Mouse (Mus musculus) thymus, adult 2 months (tissue): ENCODE data around the gene Klk10. TPM values are rescaled to one million over a fixed set of nuclear protein-coding genes. Genes with fewer than 3 reads are reported as not detected.

Experiments
- DNase-seq: peaks from one replicate; pipeline ENCODE4 v3.0.0; 2021
- H3K27ac ChIP-seq: fragments of 200-500 bp; 2 replicates; pipeline ENCODE4 v1.5.1; 2012; ENCODE audit warnings: low read length, control low read depth; ENCODE audit not compliant: control insufficient read depth, insufficient read depth
- H3K27me3 ChIP-seq: fragments of 200-500 bp; 2 replicates; pipeline ENCODE4 v1.6.1; 2012; ENCODE audit warnings: mild to moderate bottlenecking, low read length, moderate library complexity, mixed read lengths; ENCODE audit not compliant: control insufficient read depth, insufficient read depth
- H3K36me3 ChIP-seq: fragments of 200-500 bp; 2 replicates; pipeline ENCODE4 v1.6.1; 2012; ENCODE audit warnings: mild to moderate bottlenecking, low read length, moderate library complexity; ENCODE audit not compliant: control insufficient read depth, insufficient read depth
- H3K4me1 ChIP-seq: fragments of 200-500 bp; replicated peaks from 2 replicates; pipeline ENCODE4 v1.6.1; 2012; ENCODE audit warnings: low read length; ENCODE audit not compliant: control insufficient read depth, insufficient read depth
- H3K4me3 ChIP-seq: fragments of 200-500 bp; 2 replicates; pipeline ENCODE4 v1.5.1; 2012; ENCODE audit warnings: mild to moderate bottlenecking, low read length, control low read depth, moderate library complexity; ENCODE audit not compliant: control insufficient read depth, insufficient read depth
- CTCF ChIP-seq: fragments of 200-500 bp; IDR thresholded peaks from 2 replicates; pipeline ENCODE4 v1.5.1; 2012; ENCODE audit warnings: mild to moderate bottlenecking, control low read depth, low read length, moderate library complexity, borderline replicate concordance; ENCODE audit not compliant: control insufficient read depth, poor library complexity, insufficient read depth; ENCODE audit errors: extremely low read depth
- POLR2A ChIP-seq: fragments of 200-500 bp; IDR thresholded peaks from 2 replicates; pipeline ENCODE4 v1.6.1; 2012; ENCODE audit warnings: mild to moderate bottlenecking, low read length, control low read depth, moderate library complexity; ENCODE audit not compliant: control insufficient read depth, poor library complexity, insufficient read depth; ENCODE audit errors: extremely low read depth
- WGBS: fragments of 180-500 bp; shearing (Covaris S2); methylation state at CpG from one replicate; pipeline ENCODE4 v1.1.7; 2018; 5-methylcytosine and 5-hydroxymethylcytosine counted together
- polyA plus RNA-seq: library from polyadenylated mRNA; depleted of rRNA; stranded (reverse); fragments of >200 nt; gene quantifications from 2 replicates; pipeline ENCODE4 v1.2.3, GENCODE M21; 2012

The Klk10 gene
- polyA plus RNA-seq, 1 experiment: 3.3 TPM

DNA sequence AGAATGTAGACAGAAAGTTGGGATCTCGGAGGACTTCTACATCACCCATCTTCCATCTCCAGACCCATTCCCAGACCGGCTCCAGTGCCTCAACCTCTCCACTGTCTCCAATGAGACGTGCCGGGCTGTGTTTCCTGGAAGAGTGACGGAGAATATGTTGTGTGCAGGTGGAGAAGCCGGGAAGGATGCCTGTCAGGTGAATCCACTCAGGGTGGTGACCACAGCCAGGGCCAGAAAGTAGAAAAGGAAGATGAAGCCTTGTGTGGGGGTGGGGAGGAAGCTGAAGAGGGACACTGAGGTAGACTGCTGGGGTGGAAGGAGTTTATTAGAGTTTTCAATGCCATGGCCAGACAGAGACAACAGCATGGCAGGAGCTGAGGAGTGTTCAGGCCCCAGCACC is 8.9 kb upstream of the Klk10 start:
- WGBS: 97% methylated on average over 6 of the region's 6 CpGs
- no peak overlapping the region for H3K4me3 ChIP-seq
- TF ChIP-seq POLR2A (no peak), CTCF (no peak)
- no peaks in the 10 kb centered on the region for H3K4me1 ChIP-seq
- H3K27me3 ChIP-seq: no peaks in the 10 kb centered on the region
- DNase-seq: no peak
- H3K27ac ChIP-seq: no peak overlapping the region
- H3K36me3 ChIP-seq: no peaks in the 10 kb centered on the region

DNA sequence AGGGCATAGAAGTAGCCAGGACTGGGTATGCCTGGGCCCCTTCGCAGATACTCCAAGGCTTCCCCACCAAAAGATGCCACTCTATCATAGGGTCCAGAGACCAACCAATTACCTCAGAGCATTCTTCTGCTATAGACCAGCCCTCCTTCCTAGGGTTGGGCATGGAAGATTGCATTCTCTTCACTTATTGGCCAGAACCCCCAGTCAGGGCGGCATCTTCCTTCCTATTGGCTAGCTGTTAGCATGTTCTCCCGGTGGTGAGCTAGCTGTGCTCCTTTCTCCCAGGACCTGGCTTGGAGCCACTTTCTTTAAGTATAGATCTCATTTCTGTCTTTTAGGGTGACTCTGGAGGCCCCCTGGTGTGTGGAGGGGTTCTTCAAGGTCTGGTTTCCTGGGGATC is 7.9 kb upstream of the Klk10 start:
- no peaks in the 10 kb centered on the region for H3K27me3 ChIP-seq
- no peak overlapping the region for H3K27ac ChIP-seq
- no peak for TF ChIP-seq POLR2A
- TF ChIP-seq CTCF: no peak
- no peaks in the 10 kb centered on the region for H3K4me1 ChIP-seq
- no peak for DNase-seq
- 78% methylated on average over 3 of the region's 3 CpGs for WGBS
- no peaks in the 10 kb centered on the region for H3K36me3 ChIP-seq
- no peak overlapping the region for H3K4me3 ChIP-seq

DNA sequence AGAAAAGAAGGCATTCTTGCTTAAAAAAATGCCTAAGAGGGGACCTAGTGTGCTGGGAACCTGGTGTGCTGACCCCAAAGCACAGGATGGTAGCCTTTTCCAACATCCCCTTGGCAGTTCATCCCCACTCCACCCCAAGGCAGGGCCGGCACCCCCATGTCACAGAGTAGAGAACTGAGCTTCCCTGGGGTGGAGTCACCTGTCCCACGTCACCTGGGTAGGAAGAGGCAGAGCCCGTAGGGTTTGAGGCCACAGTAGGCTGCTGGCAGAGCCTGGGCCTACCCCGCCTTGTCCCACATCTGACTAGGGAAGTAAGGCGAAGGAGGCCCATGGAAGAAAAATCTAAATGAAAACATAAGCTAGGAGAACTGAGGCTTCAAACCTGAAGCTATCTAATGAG is 6.5 kb upstream of the Klk10 start, which contains the start of gene Klk11:
Klk11 (plus strand) TSS at position 241 of the 400 bp plus-strand sequence.
- no peak for TF ChIP-seq POLR2A
- no peak for TF ChIP-seq CTCF
- WGBS: 93% methylated on average over 5 of the region's 5 CpGs
- H3K27ac ChIP-seq: no peak within 1 kb of the TSS
- no peak within 1 kb of the TSS for H3K4me3 ChIP-seq
- H3K36me3 ChIP-seq: no peaks in the 10 kb centered on the region
- no peak for DNase-seq
- H3K27me3 ChIP-seq: no peaks in the 10 kb centered on the region
- H3K4me1 ChIP-seq: no peaks in the 10 kb centered on the region

DNA sequence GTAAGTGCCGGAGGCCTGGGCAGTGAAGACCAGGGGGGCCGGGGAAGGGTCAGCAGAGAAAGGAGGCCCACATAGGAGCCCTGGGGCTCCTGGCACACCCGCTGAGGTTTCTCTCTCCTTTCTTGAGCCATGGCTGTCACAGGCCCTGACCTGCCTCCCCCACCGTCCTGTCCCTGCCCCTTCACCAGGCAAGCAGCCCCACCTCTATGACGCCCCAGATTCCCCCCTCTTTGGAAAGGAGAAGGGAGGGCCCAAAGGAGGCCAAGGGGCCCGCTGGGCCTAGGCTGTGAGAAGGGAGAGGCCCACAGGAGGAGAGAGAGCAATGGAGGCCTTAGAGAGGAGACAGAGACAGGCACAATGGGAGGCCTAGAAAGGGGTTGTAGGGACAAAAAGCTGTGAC is 6.0 kb upstream of the Klk10 start:
- 76% methylated on average over 6 of the region's 6 CpGs for WGBS
- TF ChIP-seq POLR2A (no peak), CTCF (no peak)
- Histone ChIP-seq H3K4me1 (no peaks in the 10 kb centered on the region), H3K36me3 (no peaks in the 10 kb centered on the region), H3K27me3 (no peaks in the 10 kb centered on the region), H3K4me3 (no peak overlapping the region), H3K27ac (no peak overlapping the region)
- no peak for DNase-seq

DNA sequence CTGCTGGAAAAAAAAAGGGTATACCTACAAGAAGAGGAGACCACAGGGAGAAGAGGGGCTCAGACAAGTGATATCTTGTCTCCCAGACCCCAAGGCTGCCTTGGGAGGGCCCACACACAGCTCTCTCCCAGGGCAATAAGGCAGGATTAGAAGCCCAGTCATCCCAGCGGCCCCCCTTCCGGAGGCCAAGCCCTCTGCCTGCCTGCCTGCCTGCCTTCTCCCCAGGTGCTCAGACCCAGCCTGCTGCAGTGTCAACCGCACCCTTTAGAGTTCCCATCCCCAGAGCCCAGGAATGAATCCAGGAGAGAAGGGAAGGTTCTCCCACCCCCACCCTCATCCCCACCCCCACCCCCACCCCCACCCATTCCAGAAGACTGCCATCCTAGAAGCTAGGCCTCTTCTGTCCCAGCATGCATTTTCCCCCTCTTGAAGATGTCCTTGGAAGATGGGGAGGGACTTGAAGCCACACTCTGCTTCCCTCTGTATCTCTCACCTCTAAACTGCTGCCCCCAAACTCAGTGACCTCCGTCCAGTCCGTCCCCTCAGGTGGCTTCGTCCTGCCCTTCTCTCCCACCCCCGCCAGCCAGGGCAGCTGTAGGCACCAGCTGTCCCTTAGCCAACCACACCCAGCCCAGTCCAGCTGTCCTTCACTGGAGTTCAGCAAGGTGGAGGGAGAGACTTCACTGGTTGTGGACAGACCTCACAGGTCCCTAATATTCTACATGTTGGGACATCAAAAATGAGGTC is 5.4 kb upstream of the Klk10 start:
- Histone ChIP-seq H3K4me3 (no peak overlapping the region), H3K4me1 (no peaks in the 10 kb centered on the region), H3K27ac (no peak overlapping the region), H3K27me3 (no peaks in the 10 kb centered on the region), H3K36me3 (no peaks in the 10 kb centered on the region)
- no peak for DNase-seq
- no peak for TF ChIP-seq CTCF
- TF ChIP-seq POLR2A: no peak
- 94% methylated on average over 7 of the region's 7 CpGs for WGBS

DNA sequence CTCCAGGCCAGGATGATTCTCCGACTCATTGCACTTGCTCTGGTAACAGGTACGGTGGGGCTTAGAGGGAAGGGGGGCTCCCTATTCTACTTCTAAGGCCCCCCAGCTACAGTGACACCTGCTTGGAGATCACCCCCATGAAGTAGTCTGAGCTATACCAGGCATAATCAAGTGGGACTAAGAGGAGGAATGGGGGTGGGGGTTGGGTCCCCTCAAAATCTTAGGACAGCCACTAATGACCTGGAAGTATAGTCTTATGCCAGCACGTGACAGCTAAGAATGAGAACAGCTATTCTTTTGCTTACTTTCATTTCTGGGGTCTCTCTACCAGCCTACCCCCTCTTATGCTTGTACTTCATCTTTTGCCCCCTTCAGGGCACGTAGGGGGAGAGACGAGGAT is 4.3 kb upstream of the Klk10 start:
- Histone ChIP-seq H3K4me1 (no peaks in the 10 kb centered on the region), H3K27ac (no peak overlapping the region), H3K27me3 (no peaks in the 10 kb centered on the region), H3K36me3 (no peaks in the 10 kb centered on the region), H3K4me3 (no peak overlapping the region)
- 94% methylated on average over 5 of the region's 5 CpGs for WGBS
- no peak for DNase-seq
- TF ChIP-seq CTCF (no peak), POLR2A (no peak)

DNA sequence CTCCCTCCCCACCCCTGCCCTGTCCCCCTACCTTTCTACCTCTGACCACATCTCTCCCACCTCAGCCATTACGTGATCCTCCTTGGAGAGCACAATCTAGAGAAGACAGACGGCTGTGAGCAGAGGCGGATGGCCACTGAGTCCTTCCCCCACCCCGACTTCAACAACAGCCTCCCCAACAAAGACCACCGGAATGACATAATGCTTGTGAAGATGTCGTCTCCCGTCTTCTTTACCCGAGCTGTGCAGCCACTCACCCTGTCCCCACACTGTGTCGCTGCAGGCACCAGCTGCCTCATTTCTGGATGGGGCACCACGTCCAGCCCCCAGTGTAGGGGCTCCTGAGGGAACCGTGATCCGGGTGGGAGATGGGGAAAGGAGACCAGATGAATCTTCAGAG is 3.4 kb upstream of the Klk10 start:
- H3K4me3 ChIP-seq: no peak overlapping the region
- no peaks in the 10 kb centered on the region for H3K36me3 ChIP-seq
- DNase-seq: no peak
- TF ChIP-seq CTCF (no peak), POLR2A (no peak)
- WGBS: 91% methylated on average over 12 of the region's 12 CpGs
- H3K27ac ChIP-seq: no peak overlapping the region
- no peaks in the 10 kb centered on the region for H3K4me1 ChIP-seq
- H3K27me3 ChIP-seq: no peaks in the 10 kb centered on the region
